8 mouse cellular contexts compared by ENCODE assay signal in genomic region chr19:45749243-45750043, GRCm38 (mm10). TPM values are rescaled to one million over a fixed set of nuclear protein-coding genes. Genes with fewer than 3 reads are reported as not detected.
A peak's percentile ranks its signal among the peaks of the same experiment; 100 is the strongest.
DNase-seq lines count a peak whose midpoint lies in the region; ATAC-seq and TF ChIP-seq lines count a peak whose summit lies in the region.

Npm3 (minus strand) TSS chr19:45749591.

- ATAC-seq in embryonic facial prominence, embryonic 12.5 days (ENCODE audit: insufficient number of reproducible peaks, insufficient read depth, low FRiP score, low TSS enrichment), result peak; percentile 59
- peak; percentile 85 for ATAC-seq in limb, embryonic 13.5 days (ENCODE audit: low FRiP score, low read depth)
- peak; percentile 85 for ATAC-seq in midbrain, embryonic 16.5 days

- H3K4me3 ChIP-seq in embryonic facial prominence, embryonic 12.5 days, result peak within 1 kb of the TSS; percentile 75
- peak within 1 kb of the TSS; percentile 98 for H3K4me3 ChIP-seq in kidney, adult 2 months (ENCODE audit: insufficient read depth, low read depth, low read length)
- peak within 1 kb of the TSS; percentile 92 for H3K4me3 ChIP-seq in limb, embryonic 13.5 days
- peak within 1 kb of the TSS; percentile 68 for H3K4me3 ChIP-seq in midbrain, embryonic 16.5 days (ENCODE audit: low read depth, low read length)

- peak within 1 kb of the TSS; percentile 94 for H3K4me2 ChIP-seq in embryonic facial prominence, embryonic 12.5 days (replicated peaks)
- peak within 1 kb of the TSS; percentile 96 for H3K4me2 ChIP-seq in limb, embryonic 13.5 days (replicated peaks)
- peak within 1 kb of the TSS; percentile 96 for H3K4me2 ChIP-seq in midbrain, embryonic 16.5 days (ENCODE audit: low read length)

- no peaks in the 10 kb centered on the region for H3K9me3 ChIP-seq in embryonic facial prominence, embryonic 12.5 days
- H3K9me3 ChIP-seq in limb, embryonic 13.5 days, result no peaks in the 10 kb centered on the region
- no peaks in the 10 kb centered on the region for H3K9me3 ChIP-seq in midbrain, embryonic 16.5 days (replicated peaks; ENCODE audit: control insufficient read depth, low read length, poor library complexity, severe bottlenecking)

- H3K27ac ChIP-seq in embryonic facial prominence, embryonic 12.5 days, result no peak within 1 kb of the TSS
- peak within 1 kb of the TSS; percentile 26; the same call in 1 of the 2 replicates for H3K27ac ChIP-seq in kidney, adult 2 months (ENCODE audit: insufficient read depth, low read depth, low read length)
- H3K27ac ChIP-seq in limb, embryonic 13.5 days, result no peak within 1 kb of the TSS; the same call in 1 of the 2 replicates
- H3K27ac ChIP-seq in midbrain, embryonic 16.5 days (ENCODE audit: low read length), result peak within 1 kb of the TSS; percentile 42

- TF ChIP-seq POLR2A in kidney, adult 2 months (IDR thresholded peaks at IDR 0.05; ENCODE audit: low read depth, low read length), result no peak

- DNase-seq in 3134 (ENCODE audit: extremely low read depth, insufficient read length, low spot score), result peak; percentile 82
- DNase-seq in adrenal gland, postnatal 25 days, result peak; percentile 90
- peak; percentile 84 to 91 for DNase-seq in heart, adult 18-20 months
- peak; percentile 90 for DNase-seq in kidney, adult 2 months
- peak; percentile 83 to 93 for DNase-seq in spleen, postnatal 10 days (ENCODE audit: low spot score in 2 of 2)

- WGBS in embryonic facial prominence, embryonic 12.5 days, result under 1% methylated on average over 59 of the region's 60 CpGs
- under 1% methylated on average over 59 of the region's 60 CpGs for WGBS in kidney, adult 2 months
- WGBS in limb, embryonic 13.5 days, result under 1% methylated on average over 59 of the region's 60 CpGs
- WGBS in midbrain, embryonic 16.5 days, result under 1% methylated on average over 52 of the region's 60 CpGs

- peaks cover 25% of the 10 kb centered on the region for H3K36me3 ChIP-seq in embryonic facial prominence, embryonic 12.5 days
- peaks cover 4% of the 10 kb centered on the region; the same call in 1 of the 2 replicates for H3K36me3 ChIP-seq in kidney, adult 2 months (ENCODE audit: control insufficient read depth, insufficient read depth, low read length)
- H3K36me3 ChIP-seq in limb, embryonic 13.5 days, result peaks cover 28% of the 10 kb centered on the region
- H3K36me3 ChIP-seq in midbrain, embryonic 16.5 days (ENCODE audit: control insufficient read depth, insufficient read depth, low read length), result peaks cover 9% of the 10 kb centered on the region

- H3K9ac ChIP-seq in embryonic facial prominence, embryonic 12.5 days, result peak within 1 kb of the TSS; percentile 76
- peak within 1 kb of the TSS; percentile 91 for H3K9ac ChIP-seq in limb, embryonic 13.5 days
- H3K9ac ChIP-seq in midbrain, embryonic 16.5 days (ENCODE audit: low read depth, low read length), result peak within 1 kb of the TSS; percentile 84

- TF ChIP-seq CTCF in kidney, adult 2 months (conservative IDR thresholded peaks at IDR 0.05; ENCODE audit: insufficient read depth, insufficient read length, low read depth, low read length), result no peak

- peaks cover 27% of the 10 kb centered on the region for H3K27me3 ChIP-seq in embryonic facial prominence, embryonic 12.5 days
- no peaks in the 10 kb centered on the region for H3K27me3 ChIP-seq in kidney, adult 2 months (replicated peaks; ENCODE audit: control insufficient read depth, insufficient read depth, low read length)
- H3K27me3 ChIP-seq in limb, embryonic 13.5 days, result peaks cover 29% of the 10 kb centered on the region
- H3K27me3 ChIP-seq in midbrain, embryonic 16.5 days (ENCODE audit: control insufficient read depth, insufficient read depth, low read depth, low read length), result peaks cover 22% of the 10 kb centered on the region

- H3K4me1 ChIP-seq in embryonic facial prominence, embryonic 12.5 days, result peaks cover 25% of the 10 kb centered on the region
- peaks cover 23% of the 10 kb centered on the region for H3K4me1 ChIP-seq in kidney, adult 2 months (ENCODE audit: control insufficient read depth, insufficient read depth, low read length)
- H3K4me1 ChIP-seq in limb, embryonic 13.5 days, result peaks cover 32% of the 10 kb centered on the region
- H3K4me1 ChIP-seq in midbrain, embryonic 16.5 days (ENCODE audit: control insufficient read depth, insufficient read depth, low read length), result peaks cover 17% of the 10 kb centered on the region

RNA-seq across cellular contexts. Expression of gene Npm3, which starts in this region (rescaled TPM):
- 29.0 and 34.7 TPM in 2 replicates for total RNA-seq in adrenal gland, postnatal 25 days (2021)
- 13.2 and 15.0 TPM in 2 replicates for polyA plus RNA-seq in embryonic facial prominence, embryonic 12.5 days (2016; fragmentation: Nextera tagmentation; extraction: Ambion mirVana)
- 10 to 100 TPM; 17.5 to 18.3 TPM for total RNA-seq in heart, adult 18-20 months (2021)
- 36.9 and 42.3 TPM in 2 replicates for polyA plus RNA-seq in kidney, adult 2 months (2012; rRNA removed)
- 15.4 and 16.8 TPM in 2 replicates for polyA plus RNA-seq in limb, embryonic 13.5 days (2015; fragmentation: Nextera tagmentation; extraction: Ambion mirVana)
- 7.9 TPM in 2 replicates for polyA plus RNA-seq in midbrain, embryonic 16.5 days (2015; fragmentation: Nextera tagmentation; extraction: Ambion mirVana)

Comparison
In these comparisons a context has a peak if more than half of its experiments do, and no peak if none do; other contexts are left out.
1. H3K27ac ChIP-seq: peak in kidney, adult 2 months (single experiment) and midbrain, embryonic 16.5 days (single experiment); none in embryonic facial prominence, embryonic 12.5 days (single experiment) and limb, embryonic 13.5 days (single experiment).
2. Peak in every context shown above with its lines, with median percentiles within 50 percentile points of each other: DNase-seq, ATAC-seq, H3K4me2 ChIP-seq, H3K4me3 ChIP-seq and H3K9ac ChIP-seq.